Mouse (Mus musculus): ENCODE measurements around the gene Sema3d. TPM values are rescaled to one million over a fixed set of nuclear protein-coding genes. Genes with fewer than 3 reads are reported as not detected.

The Sema3d gene
- polyA plus RNA-seq, 1 experiment from 2014 or later, result 1.9 TPM

DNA sequence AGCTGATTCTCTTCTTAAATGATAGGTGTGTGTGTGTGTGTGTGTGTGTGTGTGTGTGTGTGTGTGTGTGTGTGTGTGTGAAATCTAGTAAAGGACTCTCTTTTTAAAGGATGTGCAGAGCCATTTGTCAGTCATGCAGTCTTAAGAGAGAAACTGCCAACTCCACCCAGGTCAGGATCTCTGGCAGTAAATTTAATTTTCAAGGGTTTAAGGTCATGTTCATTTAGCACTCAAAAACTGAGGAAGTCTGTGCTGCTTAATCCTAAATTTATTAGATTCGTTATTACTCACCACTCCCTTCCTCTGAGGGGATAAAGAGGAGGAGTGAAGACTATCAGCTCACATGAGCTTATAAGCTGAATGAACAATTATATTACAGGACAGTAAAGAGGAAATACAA is 71.8 kb downstream of the Sema3d start:
- no peak overlapping the region for H3K27ac ChIP-seq (replicated peaks)
- H3K9me3 ChIP-seq (replicated peaks), result no peaks in the 10 kb centered on the region
- no peak overlapping the region for H3K4me3 ChIP-seq
- H3K4me1 ChIP-seq, result no peaks in the 10 kb centered on the region
- H3K27me3 ChIP-seq (ENCODE audit: low read depth, poor library complexity, severe bottlenecking), result no peaks in the 10 kb centered on the region
- no peaks in the 10 kb centered on the region for H3K36me3 ChIP-seq
- 71% methylated on average over 1 of the region's 1 CpGs for WGBS
- no peak for DNase-seq (ENCODE audit: low spot score)

DNA sequence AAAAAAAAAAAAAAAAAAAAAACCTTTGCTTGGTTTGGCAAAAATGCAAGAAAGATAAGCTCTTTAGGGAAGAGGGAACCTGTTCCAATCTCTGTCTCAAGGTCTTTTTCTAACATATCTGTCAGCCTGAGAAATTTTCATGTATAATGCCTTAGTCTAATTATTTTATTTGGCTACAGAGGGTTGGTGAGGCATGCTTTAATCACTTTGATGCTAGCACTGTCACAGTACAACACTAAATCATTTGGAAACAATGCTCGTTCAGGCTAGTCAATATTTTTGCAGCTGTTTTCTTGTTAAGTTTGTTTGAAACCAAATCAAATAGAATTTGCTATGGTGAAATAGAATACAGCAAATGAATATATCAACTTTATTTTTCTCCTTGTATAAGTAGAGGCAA is 74.3 kb downstream of the Sema3d start:
- no peaks in the 10 kb centered on the region for H3K9me3 ChIP-seq (replicated peaks)
- no peak for DNase-seq (ENCODE audit: low spot score)
- H3K27me3 ChIP-seq (ENCODE audit: low read depth, poor library complexity, severe bottlenecking), result no peaks in the 10 kb centered on the region
- H3K36me3 ChIP-seq, result no peaks in the 10 kb centered on the region
- WGBS, result 86% methylated on average over 1 of the region's 1 CpGs
- no peak overlapping the region for H3K27ac ChIP-seq (replicated peaks)
- no peak overlapping the region for H3K4me3 ChIP-seq
- no peaks in the 10 kb centered on the region for H3K4me1 ChIP-seq

DNA sequence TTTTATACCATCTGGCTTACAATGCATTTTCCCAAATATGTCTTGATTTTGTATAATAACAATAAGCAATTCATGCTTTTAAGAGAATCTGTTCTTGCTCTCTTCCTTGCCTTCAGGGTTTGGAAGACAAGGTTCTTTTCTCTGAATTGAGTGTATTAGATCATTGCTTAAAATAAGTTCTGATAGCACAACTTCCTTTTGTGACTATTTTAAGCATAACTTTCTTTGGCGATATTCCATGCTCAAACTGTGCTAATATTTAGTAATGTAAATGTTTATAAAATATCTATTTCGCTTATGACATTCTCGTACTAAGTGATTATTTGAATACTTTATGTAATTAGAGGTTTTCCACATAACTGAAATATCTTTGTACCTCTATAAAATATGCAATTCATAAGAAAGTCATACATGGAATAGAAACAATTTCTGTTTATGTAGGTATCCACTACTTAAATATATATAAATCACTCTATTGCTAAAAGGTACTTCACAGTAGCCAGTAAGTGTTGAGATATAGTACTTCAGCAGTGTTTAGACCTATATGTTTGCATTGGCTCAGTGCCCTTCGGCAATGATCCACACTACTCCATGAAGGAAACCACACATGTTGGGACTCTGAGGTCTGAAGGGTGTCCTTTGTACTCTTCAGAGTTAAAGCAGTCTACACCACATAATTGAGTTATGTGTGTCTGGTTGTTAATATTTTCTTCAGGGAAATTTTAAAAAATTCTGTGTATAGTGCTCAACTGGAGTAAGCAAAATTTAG is 84.6 kb downstream of the Sema3d start:
- H3K4me3 ChIP-seq, result no peak overlapping the region
- no peaks in the 10 kb centered on the region for H3K9me3 ChIP-seq (replicated peaks)
- WGBS, result 91% methylated on average over 4 of the region's 4 CpGs
- DNase-seq (ENCODE audit: low spot score), result no peak
- H3K4me1 ChIP-seq, result no peaks in the 10 kb centered on the region
- H3K27ac ChIP-seq (replicated peaks), result no peak overlapping the region
- H3K27me3 ChIP-seq (ENCODE audit: low read depth, poor library complexity, severe bottlenecking), result no peaks in the 10 kb centered on the region
- no peaks in the 10 kb centered on the region for H3K36me3 ChIP-seq

DNA sequence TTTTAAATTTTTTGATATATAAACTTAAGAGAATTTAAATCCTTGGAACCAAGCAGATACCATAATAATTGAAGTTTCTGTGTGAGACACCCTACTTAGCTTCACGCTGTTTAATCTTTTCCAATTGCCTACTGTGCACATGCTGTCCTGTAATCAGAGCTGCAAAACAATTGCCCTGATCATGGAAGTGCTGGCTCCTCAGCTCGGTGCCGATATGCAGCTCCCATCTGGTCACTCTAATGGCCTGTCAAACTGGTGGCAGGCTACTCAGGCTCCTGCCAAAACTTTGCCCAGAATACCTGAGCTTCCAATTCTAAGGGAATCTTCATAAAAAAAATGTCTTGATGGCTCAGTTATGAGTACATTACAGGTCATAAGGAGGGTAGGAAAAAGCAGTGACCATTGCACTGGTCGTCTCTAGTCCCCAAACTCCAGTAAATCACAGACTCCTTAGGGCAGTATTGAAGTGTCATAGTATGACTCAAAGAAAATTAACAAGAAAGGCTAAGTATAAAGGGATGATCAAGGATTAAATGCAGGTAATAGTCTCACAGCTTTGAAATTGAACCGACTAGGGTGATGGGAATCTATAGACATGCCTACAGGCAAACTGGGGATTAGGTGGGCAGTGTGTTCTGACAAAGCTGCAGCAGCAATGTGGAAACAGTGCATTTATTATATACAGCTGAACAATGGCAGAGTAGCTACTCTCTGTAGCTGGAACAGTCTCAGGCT is 91.9 kb downstream of the Sema3d start:
- WGBS, result 72% methylated on average over 5 of the region's 5 CpGs
- Histone ChIP-seq H3K9me3 (replicated peaks) (no peaks in the 10 kb centered on the region), H3K27me3 (ENCODE audit: low read depth, poor library complexity, severe bottlenecking) (no peaks in the 10 kb centered on the region), H3K4me1 (no peaks in the 10 kb centered on the region), H3K36me3 (no peaks in the 10 kb centered on the region), H3K4me3 (no peak overlapping the region), H3K27ac (replicated peaks) (no peak overlapping the region)
- DNase-seq (ENCODE audit: low spot score), result no peak

DNA sequence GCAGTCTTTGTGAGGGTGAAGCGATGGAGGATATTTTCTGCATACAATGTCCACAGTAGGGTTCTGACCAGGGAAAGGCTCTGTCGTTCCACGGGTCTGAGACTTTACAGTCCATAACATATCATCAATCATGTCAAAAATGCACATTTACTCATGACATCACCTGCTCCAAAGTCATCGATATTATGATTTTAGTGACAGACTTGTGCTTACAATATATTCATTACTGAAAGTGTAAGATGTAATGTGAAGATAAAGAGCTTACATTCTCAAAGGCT is 92.4 kb downstream of the Sema3d start:
- H3K9me3 ChIP-seq (replicated peaks), result no peaks in the 10 kb centered on the region
- H3K36me3 ChIP-seq, result no peaks in the 10 kb centered on the region
- no peaks in the 10 kb centered on the region for H3K27me3 ChIP-seq (ENCODE audit: low read depth, poor library complexity, severe bottlenecking)
- H3K27ac ChIP-seq (replicated peaks), result no peak overlapping the region
- no peak overlapping the region for H3K4me3 ChIP-seq
- 82% methylated on average over 4 of the region's 4 CpGs for WGBS
- H3K4me1 ChIP-seq, result no peaks in the 10 kb centered on the region
- no peak for DNase-seq (ENCODE audit: low spot score)

DNA sequence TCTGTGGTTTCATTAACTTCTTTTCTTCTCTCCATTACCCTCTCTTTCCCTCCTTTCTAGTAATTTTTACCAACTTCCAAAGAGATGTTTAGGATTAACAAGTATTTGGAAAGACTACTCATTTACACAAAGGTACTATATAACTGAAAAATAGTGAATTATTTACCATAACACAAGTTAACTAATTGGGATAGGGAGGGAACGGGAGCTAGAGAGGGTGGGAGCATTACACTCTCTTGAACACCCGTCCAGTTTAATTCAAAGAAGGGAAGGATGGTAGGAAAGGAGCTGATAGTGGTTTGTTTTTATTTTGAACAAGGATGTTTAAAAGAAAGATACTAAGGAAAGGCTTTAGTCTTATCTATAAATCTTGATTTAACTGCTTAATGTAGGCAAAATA is 104.7 kb downstream of the Sema3d start:
- Histone ChIP-seq H3K4me1 (no peaks in the 10 kb centered on the region), H3K4me3 (no peak overlapping the region), H3K27ac (replicated peaks) (no peak overlapping the region), H3K27me3 (ENCODE audit: low read depth, poor library complexity, severe bottlenecking) (no peaks in the 10 kb centered on the region), H3K9me3 (replicated peaks) (no peaks in the 10 kb centered on the region), H3K36me3 (no peaks in the 10 kb centered on the region)
- DNase-seq (ENCODE audit: low spot score), result no peak
- 79% methylated on average over 2 of the region's 2 CpGs for WGBS

DNA sequence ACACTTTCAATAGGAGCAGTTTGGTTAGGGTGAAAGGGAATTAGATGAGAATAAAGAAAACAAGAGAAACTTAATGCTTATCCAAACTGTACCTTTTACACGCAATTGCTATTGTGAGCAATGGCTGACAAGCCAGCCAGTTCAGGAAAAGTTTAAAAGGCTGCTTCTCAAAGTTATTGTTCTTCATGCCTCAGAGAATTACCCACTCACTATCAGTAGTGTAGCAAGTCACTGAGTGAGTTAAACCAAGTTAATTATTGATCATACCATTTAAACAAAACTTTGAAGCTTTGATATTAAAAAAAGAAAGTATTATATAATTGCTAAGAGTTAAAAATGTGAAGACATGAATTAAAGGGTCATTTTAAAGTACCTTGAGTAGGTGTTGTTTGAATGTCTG is 108.5 kb downstream of the Sema3d start:
- 97% methylated on average over 1 of the region's 1 CpGs for WGBS

DNA sequence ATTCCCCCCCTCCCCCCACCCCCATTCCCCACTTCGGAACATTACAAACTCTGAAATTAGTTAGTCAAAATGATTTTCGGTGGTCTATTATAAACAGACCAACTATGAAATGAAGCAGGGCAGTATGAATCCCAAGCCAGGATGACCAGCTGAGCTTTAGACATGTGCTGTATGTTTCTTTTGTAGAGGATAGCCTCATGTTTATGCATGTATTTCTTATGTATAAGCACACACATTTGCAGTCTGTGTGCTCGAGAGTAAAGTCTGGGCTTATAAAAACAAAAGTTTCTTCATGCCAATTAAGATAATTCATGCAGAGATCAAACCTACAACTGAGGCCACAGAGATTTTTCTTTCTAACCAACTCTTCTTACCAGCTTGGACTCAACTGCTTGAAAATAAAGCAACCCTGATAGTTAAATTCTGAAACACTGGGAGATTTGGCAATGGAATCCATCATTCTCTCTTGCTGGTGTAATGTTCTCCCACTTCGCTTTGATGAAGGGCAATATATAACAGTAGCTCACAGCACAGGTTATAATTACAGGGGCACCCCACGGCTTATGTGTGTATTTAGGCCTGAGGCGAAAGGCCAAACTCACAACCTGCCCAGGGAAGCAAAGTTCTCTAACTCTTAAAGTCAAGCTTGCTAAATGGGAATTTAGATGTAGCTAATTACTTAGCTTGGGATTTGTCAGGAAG is 115.2 kb downstream of the Sema3d start:
- Histone ChIP-seq H3K4me3 (no peak overlapping the region), H3K9me3 (replicated peaks) (no peaks in the 10 kb centered on the region), H3K4me1 (peaks cover 12% of the 10 kb centered on the region; the same call in 1 of the 2 replicates), H3K36me3 (no peaks in the 10 kb centered on the region), H3K27ac (replicated peaks) (no peak overlapping the region), H3K27me3 (ENCODE audit: low read depth, poor library complexity, severe bottlenecking) (no peaks in the 10 kb centered on the region)
- DNase-seq (ENCODE audit: low spot score), result no peak
- 83% methylated on average over 6 of the region's 6 CpGs for WGBS

More for the DNA sequence above, 108.5 kb downstream of the Sema3d start:
- Histone ChIP-seq H3K4me1 (no peaks in the 10 kb centered on the region), H3K36me3 (no peaks in the 10 kb centered on the region), H3K27me3 (ENCODE audit: low read depth, poor library complexity, severe bottlenecking) (no peaks in the 10 kb centered on the region), H3K27ac (replicated peaks) (no peak overlapping the region), H3K9me3 (replicated peaks) (no peaks in the 10 kb centered on the region), H3K4me3 (no peak overlapping the region)
- DNase-seq (ENCODE audit: low spot score), result no peak

DNA sequence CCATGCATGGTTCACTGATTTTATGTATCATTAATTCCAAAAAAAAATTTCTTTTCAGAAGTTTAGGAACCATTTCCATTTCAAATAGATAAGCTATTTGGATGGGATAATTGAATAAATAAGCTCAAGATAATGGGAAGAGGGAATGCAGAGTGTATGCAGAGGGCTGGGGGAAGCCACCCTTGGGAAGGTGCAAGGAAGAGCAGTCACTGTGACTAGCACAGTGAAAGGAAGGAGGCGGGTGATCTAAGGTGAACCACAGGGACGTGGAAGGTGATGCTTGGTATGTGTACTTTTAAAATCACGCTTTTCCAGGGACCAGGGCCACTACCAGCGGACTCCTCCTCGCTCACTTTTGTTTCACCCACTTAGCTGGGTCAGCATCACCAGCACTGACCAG is 115.9 kb downstream of the Sema3d start:
- WGBS, result 88% methylated on average over 5 of the region's 5 CpGs
- Histone ChIP-seq H3K4me1 (peaks cover 12% of the 10 kb centered on the region; the same call in 1 of the 2 replicates), H3K4me3 (no peak overlapping the region), H3K9me3 (replicated peaks) (no peaks in the 10 kb centered on the region), H3K27ac (replicated peaks) (no peak overlapping the region), H3K27me3 (ENCODE audit: low read depth, poor library complexity, severe bottlenecking) (no peaks in the 10 kb centered on the region), H3K36me3 (no peaks in the 10 kb centered on the region)
- no peak for DNase-seq (ENCODE audit: low spot score)

DNA sequence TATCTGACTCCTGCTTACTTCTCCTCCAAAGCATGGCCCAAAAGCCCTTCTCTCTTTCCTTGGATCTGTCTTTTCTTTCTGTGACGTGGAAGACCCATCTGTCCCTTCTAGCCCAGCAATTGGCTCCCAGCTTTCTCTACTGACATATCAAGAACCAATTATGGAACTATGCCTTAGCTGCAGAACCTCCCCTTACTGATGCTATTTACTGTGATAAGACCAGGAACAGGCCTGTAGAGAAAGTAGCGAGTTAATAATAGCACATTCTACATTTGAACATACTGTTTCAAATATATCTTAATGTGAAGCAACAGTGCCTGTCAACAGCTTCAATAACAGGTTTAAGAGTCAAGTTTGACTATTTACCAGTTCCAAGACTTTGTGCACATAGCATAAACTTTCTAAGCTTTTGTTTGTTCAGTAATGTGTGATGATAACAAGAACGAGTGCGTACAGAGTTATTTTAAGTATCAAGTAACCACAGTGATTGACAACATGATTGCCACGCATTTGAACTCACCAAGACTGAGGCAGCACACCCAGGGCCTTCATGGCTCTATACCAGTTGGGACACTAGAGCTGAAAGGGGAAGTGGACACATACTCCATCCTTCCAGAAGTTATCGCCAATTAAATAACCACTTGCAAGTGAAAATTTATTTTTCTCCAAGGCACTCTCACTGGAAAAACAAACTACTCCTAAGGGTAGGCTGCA is 116.8 kb downstream of the Sema3d start:
- Histone ChIP-seq H3K4me1 (peaks cover 12% of the 10 kb centered on the region; the same call in 1 of the 2 replicates), H3K9me3 (replicated peaks) (no peaks in the 10 kb centered on the region), H3K4me3 (no peak overlapping the region), H3K27me3 (ENCODE audit: low read depth, poor library complexity, severe bottlenecking) (no peaks in the 10 kb centered on the region), H3K27ac (replicated peaks) (no peak overlapping the region), H3K36me3 (no peaks in the 10 kb centered on the region)
- no peak for DNase-seq (ENCODE audit: low spot score)
- WGBS, result 82% methylated on average over 6 of the region's 6 CpGs

DNA sequence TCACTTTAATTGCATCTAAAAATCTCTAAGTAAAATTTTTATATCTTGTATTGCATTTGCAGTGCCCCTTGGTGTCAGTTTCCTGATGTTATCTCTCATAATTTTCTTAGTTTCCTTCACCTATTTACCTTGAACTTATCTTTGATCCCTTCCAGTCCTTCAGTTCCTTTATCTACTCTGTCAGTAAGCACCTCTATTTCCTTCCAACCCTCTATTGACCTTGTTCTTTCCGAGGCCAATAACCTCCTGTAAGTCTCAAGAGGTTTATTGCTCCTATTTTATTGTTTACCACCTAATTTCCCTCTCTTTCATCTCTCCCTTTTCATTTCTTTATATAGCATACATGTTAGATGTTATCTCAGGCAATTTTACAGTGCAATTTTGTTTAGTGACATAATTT is 129.3 kb downstream of the Sema3d start:
- Histone ChIP-seq H3K4me3 (no peak overlapping the region), H3K9me3 (replicated peaks) (no peaks in the 10 kb centered on the region), H3K36me3 (no peaks in the 10 kb centered on the region), H3K27me3 (ENCODE audit: low read depth, poor library complexity, severe bottlenecking) (no peaks in the 10 kb centered on the region), H3K27ac (replicated peaks) (no peak overlapping the region), H3K4me1 (peaks cover 6% of the 10 kb centered on the region)
- 77% methylated on average over 1 of the region's 1 CpGs for WGBS
- DNase-seq (ENCODE audit: low spot score), result no peak

DNA sequence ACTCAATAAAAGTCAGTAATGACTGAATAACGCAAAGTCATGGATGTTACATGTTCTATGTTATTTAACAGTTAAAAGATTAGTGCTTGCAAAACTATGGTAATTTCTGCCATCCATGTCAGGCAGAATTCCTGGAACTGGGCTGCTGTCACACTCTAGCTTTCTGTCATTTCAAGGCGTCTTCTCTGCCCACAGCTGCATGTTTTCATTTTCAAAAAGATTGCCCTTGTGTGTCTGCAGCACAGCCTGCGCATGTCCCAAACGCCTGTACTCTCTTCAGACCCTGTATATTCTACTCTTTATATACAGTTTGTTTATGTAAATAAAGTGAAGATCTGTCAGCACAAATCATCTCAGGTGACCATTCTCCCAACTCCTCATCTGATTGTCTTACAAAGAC is 132.1 kb downstream of the Sema3d start:
- no peaks in the 10 kb centered on the region for H3K27me3 ChIP-seq (ENCODE audit: low read depth, poor library complexity, severe bottlenecking)
- no peaks in the 10 kb centered on the region for H3K4me1 ChIP-seq
- H3K9me3 ChIP-seq (replicated peaks), result no peaks in the 10 kb centered on the region
- H3K4me3 ChIP-seq, result no peak overlapping the region
- H3K36me3 ChIP-seq, result no peaks in the 10 kb centered on the region
- WGBS, result 87% methylated on average over 4 of the region's 4 CpGs
- no peak overlapping the region for H3K27ac ChIP-seq (replicated peaks)
- DNase-seq (ENCODE audit: low spot score), result no peak

Measured in midbrain, embryonic 10.5 days (tissue).